Mouse (Mus musculus): ENCODE measurements around the gene Cers2.
"Not testable (repeated sequence)": the region's sequence is repeated elsewhere in the genome, so short reads cannot be mapped to it uniquely, and the experiment has no call there.

GRCm38 (mm10) chr3:95343356-95344000 is 28.9 kb downstream of the Cers2 start:
- TF ChIP-seq CTCF, POLR2A (IDR thresholded peaks at IDR 0.05; ENCODE audit: insufficient read depth, low read depth, low read length): not testable (repeated sequence)

Data from olfactory bulb, adult 2 months (tissue).